Comparison of ENCODE assay signal across 20 mouse cellular contexts in genomic region chr10:40637331-40637730, GRCm38 (mm10). TPM values are rescaled to one million over a fixed set of nuclear protein-coding genes. Genes with fewer than 3 reads are reported as not detected.
DNase-seq lines count a peak whose midpoint lies in the region; ATAC-seq and TF ChIP-seq lines count a peak whose summit lies in the region.
"Had no signal": no experiment of that assay in that cellular context is flagged by ENCODE, and none has a peak within 500 bp of the region (broad histone marks: within the 10 kb centered on the region; RNA-seq: fewer than 3 reads in every experiment).

No protein-coding gene starts in this region.

- peak overlapping the region; percentile 16; the same call in 1 of the 2 replicates for H3K4me2 ChIP-seq in heart, embryonic 13.5 days
- no peak overlapping the region for H3K4me2 ChIP-seq in kidney, embryonic 16.5 days (replicated peaks; ENCODE audit: low read depth, low read length)
- no peak overlapping the region for H3K4me2 ChIP-seq in stomach, postnatal 0 days (replicated peaks; ENCODE audit: low read depth)
- H3K4me2 ChIP-seq: forebrain, embryonic 13.5 days; hindbrain, embryonic 13.5 days; liver, embryonic 13.5 days; lung, embryonic 15.5 days; midbrain, embryonic 12.5 days; neural tube, embryonic 15.5 days had no signal

- no peak overlapping the region for H3K4me3 ChIP-seq in heart, embryonic 13.5 days
- no peak overlapping the region for H3K4me3 ChIP-seq in kidney, embryonic 16.5 days (ENCODE audit: low read length)
- no peak overlapping the region for H3K4me3 ChIP-seq in stomach, postnatal 0 days (ENCODE audit: low read depth, low read length)
- H3K4me3 ChIP-seq: forebrain, embryonic 13.5 days; hindbrain, embryonic 13.5 days; liver, embryonic 13.5 days; lung, embryonic 15.5 days; midbrain, embryonic 12.5 days; neural tube, embryonic 15.5 days had no signal

- peak overlapping the region; percentile 44; the same call in 1 of the 2 replicates for H3K9ac ChIP-seq in heart, embryonic 13.5 days
- H3K9ac ChIP-seq in kidney, embryonic 16.5 days (replicated peaks; ENCODE audit: low read length): no peak overlapping the region
- peak overlapping the region; percentile 4; the same call in 1 of the 2 replicates for H3K9ac ChIP-seq in stomach, postnatal 0 days (ENCODE audit: low read length)
- H3K9ac ChIP-seq: forebrain, embryonic 13.5 days; hindbrain, embryonic 13.5 days; liver, embryonic 13.5 days; lung, embryonic 15.5 days; midbrain, embryonic 12.5 days; neural tube, embryonic 15.5 days had no signal

- H3K9me3 ChIP-seq in heart, embryonic 13.5 days: no peaks in the 10 kb centered on the region
- no peaks in the 10 kb centered on the region for H3K9me3 ChIP-seq in kidney, embryonic 16.5 days (ENCODE audit: low read length)
- H3K9me3 ChIP-seq in stomach, postnatal 0 days (ENCODE audit: control insufficient read depth, low read length): no peaks in the 10 kb centered on the region
- H3K9me3 ChIP-seq: forebrain, embryonic 13.5 days; hindbrain, embryonic 13.5 days; liver, embryonic 13.5 days; lung, embryonic 15.5 days; midbrain, embryonic 12.5 days; neural tube, embryonic 15.5 days had no signal

- WGBS in heart, embryonic 13.5 days: 21% methylated on average over 10 of the region's 10 CpGs
- 30% methylated on average over 10 of the region's 10 CpGs for WGBS in kidney, embryonic 16.5 days
- 36% methylated on average over 10 of the region's 10 CpGs for WGBS in stomach, postnatal 0 days

- no peak for DNase-seq in heart, adult 8-10 months (ENCODE audit: low spot score)
- no peak for DNase-seq in kidney, postnatal 25 days
- peak; percentile 28 for DNase-seq in embryo, embryonic 9.5 days (ENCODE audit: extremely low spot score)
- DNase-seq in stomach, postnatal 0 days (ENCODE audit: low spot score): no peak
- DNase-seq in natural killer cell, adult 2 months (ENCODE audit: low spot score in 2 of 2): no peak
- DNase-seq: adrenal gland, postnatal 14 days; B cell, adult 2 months; cerebellum, adult 9-10 months; gastrocnemius, postnatal 36 days; kidney, adult 2 months; liver, embryonic 13.5 days; thymus, adult 2 months had no signal

- peaks cover 39% of the 10 kb centered on the region for H3K4me1 ChIP-seq in heart, embryonic 13.5 days
- H3K4me1 ChIP-seq in kidney, embryonic 16.5 days (ENCODE audit: insufficient read depth, low read length): peaks cover 36% of the 10 kb centered on the region
- no peaks in the 10 kb centered on the region for H3K4me1 ChIP-seq in stomach, postnatal 0 days (replicated peaks; ENCODE audit: control insufficient read depth, insufficient read depth)
- H3K4me1 ChIP-seq: liver, embryonic 13.5 days; lung, embryonic 15.5 days had no signal

- H3K27me3 ChIP-seq in heart, embryonic 13.5 days (replicated peaks): no peaks in the 10 kb centered on the region
- no peaks in the 10 kb centered on the region for H3K27me3 ChIP-seq in kidney, embryonic 16.5 days (ENCODE audit: insufficient read depth, low read length)
- no peaks in the 10 kb centered on the region for H3K27me3 ChIP-seq in stomach, postnatal 0 days (ENCODE audit: control insufficient read depth, insufficient read depth, low read length)
- H3K27me3 ChIP-seq: forebrain, embryonic 13.5 days; lung, embryonic 15.5 days; neural tube, embryonic 15.5 days had no signal

- H3K27ac ChIP-seq in heart, embryonic 13.5 days (replicated peaks): peak overlapping the region; percentile 62
- 0 out of 2 replicates have a peak overlapping the region, but pooled peaks have one; percentile 24 for H3K27ac ChIP-seq in kidney, embryonic 16.5 days (ENCODE audit: low read length)
- H3K27ac ChIP-seq in stomach, postnatal 0 days (replicated peaks): no peak overlapping the region
- H3K27ac ChIP-seq: forebrain, embryonic 13.5 days; hindbrain, embryonic 13.5 days; liver, embryonic 13.5 days; lung, embryonic 15.5 days; macrophage; midbrain, embryonic 12.5 days; neural tube, embryonic 15.5 days had no signal

- no peak for TF ChIP-seq EP300 in stomach, postnatal 0 days (optimal IDR thresholded peaks at IDR 0.05)

- no peaks in the 10 kb centered on the region for H3K36me3 ChIP-seq in heart, embryonic 13.5 days
- no peaks in the 10 kb centered on the region for H3K36me3 ChIP-seq in kidney, embryonic 16.5 days (ENCODE audit: insufficient read depth, low read length)
- no peaks in the 10 kb centered on the region for H3K36me3 ChIP-seq in stomach, postnatal 0 days (ENCODE audit: control insufficient read depth, insufficient read depth, low read length)
- H3K36me3 ChIP-seq: hindbrain, embryonic 13.5 days; liver, embryonic 13.5 days; lung, embryonic 15.5 days; midbrain, embryonic 12.5 days; neural tube, embryonic 15.5 days had no signal

- TF ChIP-seq CTCF in stomach, postnatal 0 days (IDR thresholded peaks at IDR 0.05; ENCODE audit: low read depth): no peak

- no peak for ATAC-seq in heart, embryonic 13.5 days (ENCODE audit: extremely low read depth, insufficient number of reproducible peaks, low FRiP score, low TSS enrichment)
- ATAC-seq in kidney, embryonic 16.5 days (ENCODE audit: low FRiP score, low TSS enrichment): no peak
- ATAC-seq in stomach, postnatal 0 days (ENCODE audit: low FRiP score, low TSS enrichment): no peak
- ATAC-seq: forebrain, embryonic 13.5 days had no signal

RNA-seq across cellular contexts. Expression of gene Ddo, which starts 7.5 kb away (rescaled TPM):
- 10.7 and 12.1 TPM in 2 replicates for polyA plus RNA-seq in heart, embryonic 13.5 days (2015; fragmentation: Nextera tagmentation; extraction: Ambion mirVana)
- total RNA-seq in heart, adult 8-10 months (2022): 10 to 100 TPM; 29.8 to 39.9 (median 33.4) TPM
- polyA plus RNA-seq in kidney, embryonic 16.5 days (2015; fragmentation: Nextera tagmentation; extraction: Ambion mirVana): 0.74 and 1.0 TPM in 2 replicates
- polyA plus RNA-seq in stomach, postnatal 0 days (2015; fragmentation: Nextera tagmentation; extraction: Ambion mirVana): 2.8 TPM in 2 replicates
- polyA plus RNA-seq: liver, embryonic 13.5 days; macrophage had no signal

RNA-seq across cellular contexts. Expression of gene Mettl24, which starts 45.8 kb away (rescaled TPM):
- polyA plus RNA-seq in heart, embryonic 13.5 days (2015; fragmentation: Nextera tagmentation; extraction: Ambion mirVana): 2.4 TPM in 2 replicates
- 1 to 10 TPM in 3 of 4 experiments, under 1 TPM in 1; 0.90 to 2.4 (median 1.5) TPM for total RNA-seq in heart, adult 8-10 months (2022)
- polyA plus RNA-seq in kidney, embryonic 16.5 days (2015; fragmentation: Nextera tagmentation; extraction: Ambion mirVana): 2.1 and 2.7 TPM in 2 replicates
- 1.9 and 2.2 TPM in 2 replicates for polyA plus RNA-seq in stomach, postnatal 0 days (2015; fragmentation: Nextera tagmentation; extraction: Ambion mirVana)
- polyA plus RNA-seq: macrophage had no signal
